Mouse (Mus musculus) megakaryocyte, embryonic 14.5 days (primary cell): ENCODE data around the gene Hbb-bt.
"Not testable (repeated sequence)": the region's sequence is repeated elsewhere in the genome, so short reads cannot be mapped to it uniquely, and the experiment has no call there.

ENCODE experiments used
- FLI1 ChIP-seq: IDR thresholded peaks from 2 replicates; pipeline ENCODE4 v1.6.1; 2012; ENCODE audit warnings: low read length, inconsistent platforms, mixed read lengths
- GATA1 ChIP-seq: IDR thresholded peaks from 3 replicates; pipeline ENCODE4 v1.6.1; 2012; ENCODE audit warnings: mixed read lengths, low read length, inconsistent platforms, borderline replicate concordance

- TF ChIP-seq GATA1, FLI1: not testable (repeated sequence)
Observed at GRCm38 (mm10) chr7:103813152-103813551, 644 bp downstream of the Hbb-bt start.
